Mouse (Mus musculus): ENCODE results near the gene Taldo1. TPM values are rescaled to one million over a fixed set of nuclear protein-coding genes. Genes with fewer than 3 reads are reported as not detected.

Gene Taldo1
- polyA plus RNA-seq, 1 experiment from 2014 or later, result 312 TPM

- Histone ChIP-seq H3K9me3 (ENCODE audit: control insufficient read depth, low read length) (no peaks in the 10 kb centered on the region), H3K4me2 (ENCODE audit: low read length) (no peak overlapping the region), H3K9ac (replicated peaks; ENCODE audit: low read length) (no peak overlapping the region), H3K4me1 (ENCODE audit: control insufficient read depth, insufficient read depth, low read length) (peaks cover 12% of the 10 kb centered on the region; the same call in 1 of the 2 replicates), H3K27me3 (ENCODE audit: control insufficient read depth, insufficient read depth, low read length) (no peaks in the 10 kb centered on the region), H3K36me3 (ENCODE audit: control insufficient read depth, insufficient read depth, low read length) (peaks cover 32% of the 10 kb centered on the region), H3K4me3 (replicated peaks; ENCODE audit: low read depth, low read length) (no peak overlapping the region), H3K27ac (replicated peaks; ENCODE audit: low read depth, low read length) (no peak overlapping the region)
- no peak for ATAC-seq (ENCODE audit: low FRiP score, low TSS enrichment)
- WGBS, result 88% methylated on average over 12 of the region's 12 CpGs
- DNase-seq, result no peak
These were observed 35.1 kb downstream of the Taldo1 start for GRCm38 (mm10) chr7:141426948-141427730.

DNA sequence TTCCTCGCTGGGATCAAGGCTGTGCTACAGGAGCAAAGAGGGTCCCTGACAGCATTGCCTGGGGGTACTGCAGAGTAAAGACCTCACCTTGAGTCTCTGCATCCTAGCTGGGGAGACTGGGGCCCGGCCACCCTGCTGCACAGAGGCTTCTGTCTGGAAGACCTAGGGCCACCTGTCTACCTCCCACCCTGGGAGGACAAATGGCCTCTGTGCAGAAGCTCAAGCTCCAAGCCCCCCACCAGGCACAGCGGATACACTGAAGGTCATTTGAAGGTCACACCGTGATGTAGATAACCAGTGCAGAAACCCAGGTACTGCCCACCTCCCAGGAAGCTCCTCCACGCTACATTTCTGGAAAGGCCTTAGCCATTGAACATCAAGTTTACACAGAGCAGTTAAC, 36.7 kb downstream of the Taldo1 start:
- Histone ChIP-seq H3K4me1 (ENCODE audit: control insufficient read depth, insufficient read depth, low read length) (peaks cover 17% of the 10 kb centered on the region), H3K27me3 (ENCODE audit: control insufficient read depth, insufficient read depth, low read length) (no peaks in the 10 kb centered on the region), H3K9me3 (ENCODE audit: control insufficient read depth, low read length) (no peaks in the 10 kb centered on the region), H3K36me3 (ENCODE audit: control insufficient read depth, insufficient read depth, low read length) (peaks cover 40% of the 10 kb centered on the region), H3K9ac (replicated peaks; ENCODE audit: low read length) (peak overlapping the region; percentile 81), H3K27ac (replicated peaks; ENCODE audit: low read depth, low read length) (peak overlapping the region; percentile 79), H3K4me3 (replicated peaks; ENCODE audit: low read depth, low read length) (peak overlapping the region; percentile 52), H3K4me2 (ENCODE audit: low read length) (peak overlapping the region; percentile 90)
- 62% methylated on average over 5 of the region's 5 CpGs for WGBS
- DNase-seq (no peak), ATAC-seq (ENCODE audit: low FRiP score, low TSS enrichment) (no peak)

DNA sequence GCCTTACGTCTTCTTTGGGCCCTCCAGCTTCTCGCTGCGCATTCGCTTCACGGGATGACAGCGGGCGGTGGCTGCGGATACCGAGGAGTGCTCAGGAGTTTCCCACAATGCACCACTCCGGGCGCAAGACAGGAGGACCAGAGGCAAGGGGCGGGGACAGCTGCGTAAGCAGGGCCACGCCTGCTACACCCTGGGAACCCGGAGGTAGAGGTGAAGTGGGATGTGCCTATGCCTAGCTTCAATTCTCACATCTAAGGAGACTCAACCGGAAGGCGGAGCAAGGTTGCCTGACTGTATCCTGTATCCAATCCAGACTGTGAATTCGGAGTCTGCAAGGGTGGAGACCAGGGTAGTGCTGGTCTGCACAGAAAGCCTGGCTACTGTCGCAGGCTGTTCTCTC, 37.3 kb downstream of the Taldo1 start, which contains the start of gene Cend1:
Gene Cend1, minus strand, starts transcription at position 182 of the 400 bp plus-strand sequence.
- H3K4me1 ChIP-seq (ENCODE audit: control insufficient read depth, insufficient read depth, low read length), result peaks cover 21% of the 10 kb centered on the region
- no peaks in the 10 kb centered on the region for H3K27me3 ChIP-seq (ENCODE audit: control insufficient read depth, insufficient read depth, low read length)
- peak within 1 kb of the TSS; percentile 79 for H3K27ac ChIP-seq (replicated peaks; ENCODE audit: low read depth, low read length)
- ATAC-seq (ENCODE audit: low FRiP score, low TSS enrichment) (peak; percentile 80), DNase-seq (peak; percentile 91)
- peak within 1 kb of the TSS; percentile 90 for H3K4me2 ChIP-seq (ENCODE audit: low read length)
- no peaks in the 10 kb centered on the region for H3K9me3 ChIP-seq (ENCODE audit: control insufficient read depth, low read length)
- peak within 1 kb of the TSS; percentile 81 for H3K9ac ChIP-seq (replicated peaks; ENCODE audit: low read length)
- H3K4me3 ChIP-seq (replicated peaks; ENCODE audit: low read depth, low read length), result peak within 1 kb of the TSS; percentile 52
- 3% methylated on average over 19 of the region's 19 CpGs for WGBS
- peaks cover 42% of the 10 kb centered on the region for H3K36me3 ChIP-seq (ENCODE audit: control insufficient read depth, insufficient read depth, low read length)

DNA sequence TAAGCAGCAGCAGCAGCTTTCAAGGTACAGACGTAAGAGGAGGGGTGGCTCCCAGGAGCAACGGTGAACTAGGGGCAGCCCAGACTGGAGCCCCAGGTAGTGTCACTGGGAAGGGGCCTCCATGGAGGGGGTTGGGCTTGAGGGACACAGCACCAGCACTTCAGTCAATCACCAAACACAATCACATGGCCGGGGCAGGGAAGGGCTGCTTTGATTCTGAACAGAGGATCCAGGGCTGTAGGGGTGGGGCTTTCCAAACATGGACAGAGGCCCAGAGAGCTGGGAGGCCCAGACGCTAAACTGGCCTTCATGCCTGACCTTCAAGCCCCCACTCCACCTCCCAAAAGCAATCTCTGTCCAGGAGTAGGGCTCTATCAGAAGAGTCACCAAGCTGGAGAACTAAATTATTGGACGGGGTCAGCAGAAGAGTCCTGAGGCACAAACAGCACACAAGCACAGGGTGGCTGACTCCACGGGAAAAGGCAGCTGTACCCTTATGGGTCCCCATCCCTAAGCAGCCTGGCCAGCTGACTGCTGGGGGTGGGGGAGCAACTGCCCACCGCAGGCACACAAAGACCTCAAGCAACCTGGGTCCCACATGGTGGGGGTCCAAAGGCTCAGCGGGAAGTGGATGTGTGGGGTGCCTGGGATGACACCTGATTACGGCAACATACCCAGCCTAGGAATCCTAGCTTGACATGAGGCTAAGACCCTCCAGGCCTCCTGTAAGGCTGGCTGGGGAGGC, 38.0 kb downstream of the Taldo1 start:
- Histone ChIP-seq H3K9ac (replicated peaks; ENCODE audit: low read length) (no peak overlapping the region), H3K4me3 (replicated peaks; ENCODE audit: low read depth, low read length) (peak overlapping the region; percentile 52; the same call in 1 of the 2 replicates)
- 61% methylated on average over 9 of the region's 9 CpGs for WGBS

DNA sequence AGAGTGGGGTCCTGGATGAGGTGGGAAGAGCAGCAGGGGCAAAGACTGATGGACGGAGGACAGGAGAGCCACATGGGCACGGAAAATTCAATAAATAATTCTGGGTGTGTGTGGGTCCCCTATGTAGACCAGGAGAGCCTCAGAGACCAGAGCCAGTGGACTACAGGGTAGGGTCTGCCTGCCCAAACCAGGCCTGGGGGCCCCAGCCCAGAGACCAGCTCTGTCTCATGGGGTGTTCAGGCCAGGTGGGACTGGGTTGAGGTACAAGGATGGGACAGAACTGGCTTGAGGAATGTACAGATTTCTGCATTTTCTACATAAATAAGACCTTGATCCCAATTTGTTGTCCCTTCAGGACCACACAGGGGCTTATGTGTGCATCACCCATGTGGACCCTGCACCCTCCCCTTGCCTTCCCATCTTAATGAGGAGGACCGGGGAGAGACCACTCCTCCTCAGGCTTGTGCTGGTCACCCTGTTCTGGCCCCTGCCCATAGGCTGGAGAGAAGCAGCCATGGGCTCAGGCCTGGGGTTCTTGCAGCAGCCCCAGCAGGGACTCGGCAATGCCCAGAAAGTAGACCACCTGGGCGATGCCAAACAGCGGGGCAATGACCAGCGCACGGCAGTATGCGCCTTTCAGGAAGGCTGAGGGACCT, 38.7 kb downstream of the Taldo1 start:
- Histone ChIP-seq H3K27ac (replicated peaks; ENCODE audit: low read depth, low read length) (no peak overlapping the region), H3K4me1 (ENCODE audit: control insufficient read depth, insufficient read depth, low read length) (peaks cover 26% of the 10 kb centered on the region), H3K27me3 (ENCODE audit: control insufficient read depth, insufficient read depth, low read length) (no peaks in the 10 kb centered on the region), H3K4me3 (replicated peaks; ENCODE audit: low read depth, low read length) (no peak overlapping the region), H3K4me2 (ENCODE audit: low read length) (no peak overlapping the region), H3K36me3 (ENCODE audit: control insufficient read depth, insufficient read depth, low read length) (peaks cover 42% of the 10 kb centered on the region), H3K9me3 (ENCODE audit: control insufficient read depth, low read length) (no peaks in the 10 kb centered on the region), H3K9ac (replicated peaks; ENCODE audit: low read length) (no peak overlapping the region)
- DNase-seq (no peak), ATAC-seq (ENCODE audit: low FRiP score, low TSS enrichment) (no peak)
- WGBS, result 95% methylated on average over 9 of the region's 9 CpGs

More for the DNA sequence above, 38.0 kb downstream of the Taldo1 start:
- H3K27me3 ChIP-seq (ENCODE audit: control insufficient read depth, insufficient read depth, low read length), result no peaks in the 10 kb centered on the region
- H3K4me2 ChIP-seq (ENCODE audit: low read length), result peak overlapping the region; percentile 90
- peaks cover 21% of the 10 kb centered on the region for H3K4me1 ChIP-seq (ENCODE audit: control insufficient read depth, insufficient read depth, low read length)
- H3K27ac ChIP-seq (replicated peaks; ENCODE audit: low read depth, low read length), result peak overlapping the region; percentile 79; the same call in 1 of the 2 replicates
- no peak for DNase-seq
- peaks cover 42% of the 10 kb centered on the region for H3K36me3 ChIP-seq (ENCODE audit: control insufficient read depth, insufficient read depth, low read length)
- ATAC-seq (ENCODE audit: low FRiP score, low TSS enrichment), result no peak
- H3K9me3 ChIP-seq (ENCODE audit: control insufficient read depth, low read length), result no peaks in the 10 kb centered on the region

- Histone ChIP-seq H3K9ac (replicated peaks; ENCODE audit: low read length) (no peak overlapping the region), H3K4me3 (replicated peaks; ENCODE audit: low read depth, low read length) (no peak overlapping the region), H3K27me3 (ENCODE audit: control insufficient read depth, insufficient read depth, low read length) (no peaks in the 10 kb centered on the region), H3K4me1 (ENCODE audit: control insufficient read depth, insufficient read depth, low read length) (peaks cover 33% of the 10 kb centered on the region), H3K36me3 (ENCODE audit: control insufficient read depth, insufficient read depth, low read length) (peaks cover 41% of the 10 kb centered on the region), H3K9me3 (ENCODE audit: control insufficient read depth, low read length) (no peaks in the 10 kb centered on the region), H3K4me2 (ENCODE audit: low read length) (no peak overlapping the region), H3K27ac (replicated peaks; ENCODE audit: low read depth, low read length) (no peak overlapping the region)
- no peak for ATAC-seq (ENCODE audit: low FRiP score, low TSS enrichment)
- WGBS, result 93% methylated on average over 19 of the region's 19 CpGs
- DNase-seq, result no peak
These were observed 39.6 kb downstream of the Taldo1 start for GRCm38 (mm10) chr7:141431434-141432185.

- H3K4me1 ChIP-seq (ENCODE audit: control insufficient read depth, insufficient read depth, low read length), result peaks cover 38% of the 10 kb centered on the region
- H3K4me2 ChIP-seq (ENCODE audit: low read length), result no peak overlapping the region
- WGBS, result 91% methylated on average over 8 of the region's 8 CpGs
- H3K27ac ChIP-seq (replicated peaks; ENCODE audit: low read depth, low read length), result no peak overlapping the region
- ATAC-seq (ENCODE audit: low FRiP score, low TSS enrichment) (no peak), DNase-seq (no peak)
- H3K9me3 ChIP-seq (ENCODE audit: control insufficient read depth, low read length), result no peaks in the 10 kb centered on the region
- no peak overlapping the region for H3K4me3 ChIP-seq (replicated peaks; ENCODE audit: low read depth, low read length)
- H3K27me3 ChIP-seq (ENCODE audit: control insufficient read depth, insufficient read depth, low read length), result no peaks in the 10 kb centered on the region
- H3K36me3 ChIP-seq (ENCODE audit: control insufficient read depth, insufficient read depth, low read length), result peaks cover 35% of the 10 kb centered on the region
- H3K9ac ChIP-seq (replicated peaks; ENCODE audit: low read length), result no peak overlapping the region; the same call in 1 of the 2 replicates
These were observed 40.2 kb downstream of the Taldo1 start for GRCm38 (mm10) chr7:141432186-141432611.

Measured in midbrain, embryonic 14.5 days (tissue).